Mouse (Mus musculus) stomach, embryonic 16.5 days (tissue): ENCODE data around the gene Foxa3. TPM values are rescaled to one million over a fixed set of nuclear protein-coding genes. Genes with fewer than 3 reads are reported as not detected.

Source experiments
- ATAC-seq: fragments of 200-750 bp; cut with Nextera tagmentation; 2 replicates; pipeline ENCODE4 v1.8.0; 2017; ENCODE audit warnings: moderate number of reproducible peaks, moderate TSS enrichment; ENCODE audit not compliant: insufficient read depth, low FRiP score
- H3K27ac ChIP-seq: fragments of 300-500 bp; sonication (generic); 2 replicates; pipeline ENCODE4 v1.5.1; 2014; ENCODE audit warnings: low read length
- H3K27me3 ChIP-seq: fragments of 300-500 bp; sonication (generic); 2 replicates; pipeline ENCODE4 v1.6.1; 2014; ENCODE audit warnings: low read length, control low read depth, mixed read lengths; ENCODE audit not compliant: control insufficient read depth, insufficient read depth
- H3K36me3 ChIP-seq: fragments of 300-500 bp; sonication (generic); 2 replicates; pipeline ENCODE4 v1.6.1; 2014; ENCODE audit warnings: low read length; ENCODE audit not compliant: control insufficient read depth, insufficient read depth
- H3K4me1 ChIP-seq: fragments of 300-500 bp; sonication (generic); 2 replicates; pipeline ENCODE4 v1.6.1; 2014; ENCODE audit warnings: low read length, control low read depth, mixed read lengths; ENCODE audit not compliant: control insufficient read depth, insufficient read depth
- H3K4me2 ChIP-seq: fragments of 300-500 bp; sonication (generic); 2 replicates; pipeline ENCODE4 v1.6.1; 2014; ENCODE audit warnings: low read depth, low read length, mixed read lengths
- H3K4me3 ChIP-seq: fragments of 300-500 bp; sonication (generic); replicated peaks from 2 replicates; pipeline ENCODE4 v1.5.1; 2014; ENCODE audit warnings: mild to moderate bottlenecking, low read length
- H3K9ac ChIP-seq: fragments of 300-500 bp; sonication (generic); 2 replicates; pipeline ENCODE4 v1.6.1; 2014; ENCODE audit warnings: low read length
- H3K9me3 ChIP-seq: fragments of 300-500 bp; sonication (generic); replicated peaks from 2 replicates; pipeline ENCODE4 v1.6.1; 2016; ENCODE audit warnings: low read length, control low read depth; ENCODE audit not compliant: control insufficient read depth
- WGBS: fragments of 180-500 bp; shearing (Covaris S2); extraction: QIAGEN DNeasy Blood & Tissue Kit; methylation state at CpG from one replicate; pipeline ENCODE4 v1.1.7; 2014; 5-methylcytosine and 5-hydroxymethylcytosine counted together
- polyA plus RNA-seq: library from polyadenylated mRNA; unstranded; fragments of >200 nt; fragmentation: Nextera tagmentation; extraction: Ambion mirVana; gene quantifications from 2 replicates; pipeline ENCODE4 v1.2.1, GENCODE M21; 2015

Gene Foxa3
- polyA plus RNA-seq, 1 experiment from 2014 or later, result 32.5 TPM

GRCm38 (mm10) chr7:19016042-19016441 lies 7.3 kb downstream of the Foxa3 start:
- ATAC-seq, result no peak
- no peak overlapping the region for H3K9ac ChIP-seq
- 0 out of 2 replicates have a peak, but pooled peaks cover 4% of the 10 kb centered on the region for H3K27me3 ChIP-seq
- no peak overlapping the region for H3K4me3 ChIP-seq
- peaks cover 9% of the 10 kb centered on the region; the same call in 1 of the 2 replicates for H3K4me1 ChIP-seq
- no peaks in the 10 kb centered on the region for H3K36me3 ChIP-seq
- no peak overlapping the region for H3K4me2 ChIP-seq
- H3K27ac ChIP-seq, result no peak overlapping the region
- no peaks in the 10 kb centered on the region for H3K9me3 ChIP-seq
- 86% methylated on average over 4 of the region's 4 CpGs for WGBS

DNA sequence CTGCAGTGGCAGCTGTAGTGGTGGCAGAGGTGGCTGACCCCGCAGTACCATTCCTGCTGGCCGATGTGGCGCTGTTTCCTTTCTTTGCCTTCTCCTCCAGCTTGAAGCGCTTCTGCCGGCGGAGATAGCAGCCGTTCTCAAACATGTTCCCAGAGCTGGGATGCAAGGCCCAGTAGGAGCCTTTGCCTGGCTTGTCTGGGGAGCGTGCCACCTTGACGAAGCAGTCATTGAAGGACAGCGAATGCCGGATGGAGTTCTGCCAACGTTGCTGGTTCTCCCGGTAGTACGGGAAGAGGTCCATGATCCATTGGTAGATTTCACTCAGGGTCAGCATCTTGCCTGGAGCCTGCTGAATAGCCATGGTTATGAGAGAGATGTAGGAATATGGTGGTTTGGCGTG lies 8.9 kb downstream of the Foxa3 start:
- Histone ChIP-seq H3K4me1 (peaks cover 13% of the 10 kb centered on the region; the same call in 1 of the 2 replicates), H3K9ac (no peak overlapping the region), H3K27me3 (no peaks in the 10 kb centered on the region), H3K27ac (no peak overlapping the region), H3K36me3 (no peaks in the 10 kb centered on the region), H3K9me3 (no peaks in the 10 kb centered on the region), H3K4me2 (no peak overlapping the region), H3K4me3 (no peak overlapping the region)
- ATAC-seq, result no peak
- 66% methylated on average over 15 of the region's 15 CpGs for WGBS

GRCm38 (mm10) chr7:19012882-19013281 lies 10.5 kb downstream of the Foxa3 start:
- H3K9ac ChIP-seq, result no peak overlapping the region
- H3K4me2 ChIP-seq, result 0 out of 2 replicates have a peak overlapping the region, but pooled peaks have one; percentile 70
- no peaks in the 10 kb centered on the region for H3K27me3 ChIP-seq
- H3K36me3 ChIP-seq, result no peaks in the 10 kb centered on the region
- no peak overlapping the region for H3K4me3 ChIP-seq
- H3K27ac ChIP-seq, result no peak overlapping the region; the same call in 1 of the 2 replicates
- WGBS, result 48% methylated on average over 2 of the region's 2 CpGs
- no peaks in the 10 kb centered on the region for H3K9me3 ChIP-seq
- ATAC-seq, result no peak
- peaks cover 18% of the 10 kb centered on the region; the same call in 1 of the 2 replicates for H3K4me1 ChIP-seq

- Histone ChIP-seq H3K4me3 (peak overlapping the region; percentile 44), H3K27ac (peak overlapping the region; percentile 77), H3K9me3 (no peaks in the 10 kb centered on the region), H3K9ac (peak overlapping the region; percentile 84), H3K4me2 (peak overlapping the region; percentile 70), H3K27me3 (no peaks in the 10 kb centered on the region), H3K4me1 (peaks cover 19% of the 10 kb centered on the region), H3K36me3 (no peaks in the 10 kb centered on the region)
- peak; percentile 46 for ATAC-seq
- WGBS, result 3% methylated on average over 29 of the region's 31 CpGs
Observed at GRCm38 (mm10) chr7:19012025-19012621, 11.2 kb downstream of the Foxa3 start.

DNA sequence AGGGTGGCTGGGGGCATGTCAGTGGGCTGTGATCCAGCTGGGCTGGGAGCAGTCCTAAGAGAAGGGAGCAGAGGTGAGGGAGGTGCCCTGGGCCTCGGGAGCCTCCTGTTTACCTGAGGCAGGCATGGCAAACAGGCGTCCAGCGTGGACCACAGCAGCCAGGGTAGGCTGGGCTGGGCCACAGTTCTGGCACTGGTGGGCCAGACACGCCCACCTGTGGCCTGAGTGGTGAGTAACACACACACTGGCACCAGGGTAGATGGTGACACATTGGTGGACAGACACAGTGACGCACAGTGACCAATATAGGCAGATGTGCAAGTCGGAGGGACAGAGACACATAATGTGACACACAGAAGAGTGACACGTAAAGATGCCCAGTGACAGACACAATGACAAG lies 12.8 kb downstream of the Foxa3 start:
- no peak overlapping the region for H3K4me2 ChIP-seq
- no peak overlapping the region for H3K9ac ChIP-seq
- no peaks in the 10 kb centered on the region for H3K27me3 ChIP-seq
- H3K4me1 ChIP-seq, result peaks cover 33% of the 10 kb centered on the region
- no peak overlapping the region for H3K27ac ChIP-seq
- H3K4me3 ChIP-seq, result no peak overlapping the region
- H3K36me3 ChIP-seq, result no peaks in the 10 kb centered on the region
- no peak for ATAC-seq
- H3K9me3 ChIP-seq, result no peaks in the 10 kb centered on the region
- 69% methylated on average over 7 of the region's 7 CpGs for WGBS

GRCm38 (mm10) chr7:19007026-19007977 lies 16.0 kb downstream of the Foxa3 start:
- WGBS, result 50% methylated on average over 13 of the region's 13 CpGs
- H3K4me1 ChIP-seq, result peaks cover 43% of the 10 kb centered on the region
- no peak overlapping the region; the same call in 1 of the 2 replicates for H3K4me3 ChIP-seq

DNA sequence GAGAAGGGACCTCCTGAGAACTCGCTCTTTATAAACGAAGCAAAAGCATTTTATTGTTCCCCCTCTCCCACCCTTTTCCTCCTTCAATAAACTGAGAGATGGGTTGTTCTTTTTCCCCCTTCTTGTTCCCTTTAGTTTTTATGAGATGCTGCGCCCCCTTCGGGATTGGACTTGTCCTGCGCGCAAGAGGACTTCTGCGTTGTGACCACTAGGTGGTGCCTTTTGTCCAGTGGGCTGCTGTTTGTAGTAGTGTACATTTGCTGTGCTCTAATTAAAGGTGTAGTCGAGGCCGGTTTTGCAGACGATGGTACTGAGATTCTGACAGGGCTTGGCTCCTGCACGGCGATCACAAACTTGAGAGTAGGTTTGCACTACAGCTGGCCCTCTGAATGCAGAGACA lies 16.9 kb downstream of the Foxa3 start:
- WGBS, result 6% methylated on average over 12 of the region's 12 CpGs
- Histone ChIP-seq H3K4me3 (peak overlapping the region; percentile 63), H3K9me3 (no peaks in the 10 kb centered on the region), H3K36me3 (peaks cover 6% of the 10 kb centered on the region; the same call in 1 of the 2 replicates), H3K27ac (peak overlapping the region; percentile 90), H3K4me2 (peak overlapping the region; percentile 78), H3K4me1 (peaks cover 45% of the 10 kb centered on the region), H3K27me3 (no peaks in the 10 kb centered on the region), H3K9ac (peak overlapping the region; percentile 42)
- no peak for ATAC-seq

More at GRCm38 (mm10) chr7:19007026-19007977, 16.0 kb downstream of the Foxa3 start:
- peaks cover 6% of the 10 kb centered on the region; the same call in 1 of the 2 replicates for H3K36me3 ChIP-seq
- peak overlapping the region; percentile 44 for H3K4me2 ChIP-seq
- peak overlapping the region; percentile 24; the same call in 1 of the 2 replicates for H3K9ac ChIP-seq
- H3K27ac ChIP-seq, result peak overlapping the region; percentile 90
- H3K9me3 ChIP-seq, result no peaks in the 10 kb centered on the region
- no peaks in the 10 kb centered on the region for H3K27me3 ChIP-seq
- peak; percentile 63 for ATAC-seq

DNA sequence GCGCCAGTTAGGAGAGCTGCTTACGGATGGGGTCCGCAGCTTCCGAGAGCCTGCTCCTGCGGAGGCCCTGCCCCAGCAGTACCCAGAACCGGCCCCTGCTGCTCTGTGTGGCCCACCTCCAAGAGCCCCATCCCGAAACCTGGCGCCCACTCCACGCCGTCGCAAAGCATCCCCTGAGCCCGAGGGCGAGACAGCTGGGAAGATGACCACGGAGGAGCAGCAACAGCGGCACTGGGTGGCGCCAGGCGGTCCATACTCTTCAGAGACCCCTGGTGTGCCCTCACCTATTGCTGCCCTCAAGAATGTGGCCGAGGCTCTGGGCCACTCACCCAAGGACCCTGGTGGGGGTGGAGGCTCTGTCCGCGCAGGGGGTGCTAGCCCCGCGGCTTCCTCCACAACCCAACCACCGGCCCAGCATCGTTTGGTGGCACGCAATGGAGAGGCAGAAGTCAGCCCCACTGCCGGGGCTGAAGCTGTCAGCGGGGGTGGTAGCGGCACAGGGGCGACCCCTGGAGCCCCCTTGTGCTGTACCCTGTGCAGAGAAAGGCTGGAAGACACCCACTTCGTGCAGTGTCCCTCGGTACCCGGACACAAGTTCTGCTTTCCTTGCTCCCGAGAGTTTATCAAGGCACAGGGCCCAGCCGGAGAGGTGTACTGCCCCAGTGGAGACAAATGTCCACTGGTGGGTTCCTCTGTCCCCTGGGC lies 17.8 kb downstream of the Foxa3 start:
- H3K9ac ChIP-seq, result peak overlapping the region; percentile 85
- H3K27me3 ChIP-seq, result no peaks in the 10 kb centered on the region
- H3K9me3 ChIP-seq, result no peaks in the 10 kb centered on the region
- ATAC-seq, result no peak
- 73% methylated on average over 34 of the region's 34 CpGs for WGBS
- peaks cover 6% of the 10 kb centered on the region; the same call in 1 of the 2 replicates for H3K36me3 ChIP-seq
- peaks cover 52% of the 10 kb centered on the region for H3K4me1 ChIP-seq
- H3K27ac ChIP-seq, result no peak overlapping the region
- H3K4me3 ChIP-seq, result peak overlapping the region; percentile 63
- peak overlapping the region; percentile 78 for H3K4me2 ChIP-seq
